ENCODE assay signal across 1 mouse cellular context in the genomic region with DNA sequence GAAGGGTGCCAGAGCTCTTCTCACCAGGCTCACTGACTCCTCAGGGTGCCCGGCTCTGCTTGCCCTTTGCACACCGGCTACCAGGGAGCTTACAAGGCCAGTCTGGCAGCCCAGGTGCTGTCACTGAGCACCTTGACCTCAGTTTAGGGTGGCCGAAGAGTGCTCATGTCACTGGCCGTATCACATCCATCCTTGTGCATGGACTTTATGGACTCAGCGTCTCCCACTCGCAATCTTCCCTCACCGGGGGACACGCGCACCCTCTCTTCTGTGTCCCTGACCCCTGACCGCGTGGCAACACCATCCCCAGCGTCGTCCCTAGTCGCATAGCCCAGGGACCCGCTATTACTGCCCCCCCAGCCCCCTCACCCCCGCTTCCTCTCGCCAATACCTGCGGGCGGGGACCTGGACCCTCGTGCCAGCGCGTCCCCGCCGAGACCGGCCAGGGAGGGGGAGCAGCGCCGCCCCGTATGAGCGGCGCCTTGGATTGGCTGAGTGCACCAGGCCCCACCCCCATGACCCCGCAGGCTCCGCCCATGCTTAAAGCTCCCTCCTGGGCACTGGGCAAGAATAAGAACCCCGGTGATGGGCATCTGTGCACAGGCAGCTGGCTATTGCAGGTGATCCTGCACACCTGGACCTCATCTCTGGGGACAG.
TF ChIP-seq lines count a peak whose summit lies in the region.

No protein-coding gene starts in this region.

TF ChIP-seq in C2C12, 6 proteins besides CTCF, POLR2A, EP300 and RAD21:
- TF ChIP-seq MYOG (IDR thresholded peaks at IDR 0.05; ENCODE audit: control insufficient read depth, extremely low read depth, insufficient read length) (no peak), MAX (IDR thresholded peaks at IDR 0.05) (no peak), CEBPB (IDR thresholded peaks at IDR 0.05; ENCODE audit: low read depth) (no peak), USF1 (IDR thresholded peaks at IDR 0.05; ENCODE audit: low read depth) (no peak), MYOD1 (IDR thresholded peaks at IDR 0.05; ENCODE audit: control insufficient read depth, insufficient read length, low read depth) (no peak), FOSL1 (IDR thresholded peaks at IDR 0.05; ENCODE audit: insufficient read depth, low read length, poor library complexity, severe bottlenecking) (no peak)
